ENCODE assay signal across 8 mouse cellular contexts in genomic region chr6:47319309-47319983, GRCm38 (mm10).
DNase-seq lines count a peak whose midpoint lies in the region; ATAC-seq and TF ChIP-seq lines count a peak whose summit lies in the region.

No protein-coding gene starts in this region.

- WGBS in kidney, embryonic 15.5 days: 29% methylated on average over 5 of the region's 5 CpGs
- WGBS in forebrain, postnatal 0 days: 18% methylated on average over 5 of the region's 5 CpGs
- 5% methylated on average over 5 of the region's 5 CpGs for WGBS in midbrain, embryonic 15.5 days
- WGBS in kidney, adult 2 months: 39% methylated on average over 5 of the region's 5 CpGs

- H3K36me3 ChIP-seq in kidney, embryonic 15.5 days: no peaks in the 10 kb centered on the region
- no peaks in the 10 kb centered on the region for H3K36me3 ChIP-seq in forebrain, postnatal 0 days (ENCODE audit: insufficient read depth)
- H3K36me3 ChIP-seq in midbrain, embryonic 15.5 days (replicated peaks): no peaks in the 10 kb centered on the region
- no peaks in the 10 kb centered on the region for H3K36me3 ChIP-seq in kidney, adult 2 months (ENCODE audit: control insufficient read depth, insufficient read depth, low read length)

- TF ChIP-seq CTCF in forebrain, postnatal 0 days (IDR thresholded peaks at IDR 0.05; ENCODE audit: low read depth): no peak
- TF ChIP-seq CTCF in kidney, adult 2 months (conservative IDR thresholded peaks at IDR 0.05; ENCODE audit: insufficient read depth, insufficient read length, low read depth, low read length): no peak

- no peak overlapping the region for H3K4me3 ChIP-seq in kidney, embryonic 15.5 days (replicated peaks)
- no peak overlapping the region for H3K4me3 ChIP-seq in forebrain, postnatal 0 days (ENCODE audit: low read depth, low read length)
- no peak overlapping the region for H3K4me3 ChIP-seq in midbrain, embryonic 15.5 days
- H3K4me3 ChIP-seq in kidney, adult 2 months (ENCODE audit: insufficient read depth, low read depth, low read length): no peak overlapping the region

- no peak overlapping the region for H3K27ac ChIP-seq in kidney, embryonic 15.5 days
- H3K27ac ChIP-seq in forebrain, postnatal 0 days (ENCODE audit: low read depth, low read length): peak overlapping the region; percentile 70
- no peak overlapping the region for H3K27ac ChIP-seq in midbrain, embryonic 15.5 days
- H3K27ac ChIP-seq in kidney, adult 2 months (ENCODE audit: insufficient read depth, low read depth, low read length): no peak overlapping the region

- ATAC-seq in kidney, embryonic 15.5 days (replicated peaks; ENCODE audit: low FRiP score): 0 out of 2 replicates have a peak, but pooled peaks have one; percentile 66
- peak; percentile 16; the same call in 1 of the 2 replicates for ATAC-seq in forebrain, postnatal 0 days
- ATAC-seq in midbrain, embryonic 15.5 days (replicated peaks): peak; percentile 67; the same call in 1 of the 2 replicates

- H3K9ac ChIP-seq in kidney, embryonic 15.5 days: no peak overlapping the region
- no peak overlapping the region for H3K9ac ChIP-seq in forebrain, postnatal 0 days
- H3K9ac ChIP-seq in midbrain, embryonic 15.5 days: no peak overlapping the region

- H3K9me3 ChIP-seq in kidney, embryonic 15.5 days (replicated peaks): no peaks in the 10 kb centered on the region
- H3K9me3 ChIP-seq in forebrain, postnatal 0 days (ENCODE audit: low read length): no peaks in the 10 kb centered on the region
- no peaks in the 10 kb centered on the region for H3K9me3 ChIP-seq in midbrain, embryonic 15.5 days

- peaks cover 26% of the 10 kb centered on the region for H3K4me1 ChIP-seq in kidney, embryonic 15.5 days
- no peaks in the 10 kb centered on the region; the same call in 1 of the 2 replicates for H3K4me1 ChIP-seq in forebrain, postnatal 0 days (ENCODE audit: insufficient read depth)
- H3K4me1 ChIP-seq in midbrain, embryonic 15.5 days: peaks cover 12% of the 10 kb centered on the region
- H3K4me1 ChIP-seq in kidney, adult 2 months (ENCODE audit: control insufficient read depth, insufficient read depth, low read length): no peaks in the 10 kb centered on the region; the same call in 1 of the 2 replicates

- 0 out of 2 replicates have a peak overlapping the region, but pooled peaks have one; percentile 19 for H3K4me2 ChIP-seq in kidney, embryonic 15.5 days
- peak overlapping the region; percentile 31; the same call in 1 of the 2 replicates for H3K4me2 ChIP-seq in forebrain, postnatal 0 days (ENCODE audit: low read depth)
- H3K4me2 ChIP-seq in midbrain, embryonic 15.5 days: peak overlapping the region; percentile 38

- no peaks in the 10 kb centered on the region for H3K27me3 ChIP-seq in kidney, embryonic 15.5 days
- H3K27me3 ChIP-seq in forebrain, postnatal 0 days (ENCODE audit: insufficient read depth, low read length): no peaks in the 10 kb centered on the region
- no peaks in the 10 kb centered on the region for H3K27me3 ChIP-seq in midbrain, embryonic 15.5 days (replicated peaks)
- H3K27me3 ChIP-seq in kidney, adult 2 months (replicated peaks; ENCODE audit: control insufficient read depth, insufficient read depth, low read length): no peaks in the 10 kb centered on the region

- DNase-seq in kidney, postnatal 10 days: no peak
- peak; percentile 85 for DNase-seq in R1 (ENCODE audit: low read depth, low spot score)
- DNase-seq in forebrain, postnatal 0 days: no peak
- no peak for DNase-seq in right cerebral cortex, postnatal 14 days
- DNase-seq in kidney, adult 2 months: no peak
- no peak for DNase-seq in thymus, adult 18-20 months

- no peak for TF ChIP-seq POLR2A in kidney, adult 2 months (IDR thresholded peaks at IDR 0.05; ENCODE audit: low read depth, low read length)

Comparison
In these comparisons a context has a peak if more than half of its experiments do, and no peak if none do; other contexts are left out.
1. ATAC-seq: peak in every context shown above with its lines; median percentile 67 in midbrain, embryonic 15.5 days; 66 in kidney, embryonic 15.5 days; 16 in forebrain, postnatal 0 days.